Mouse (Mus musculus): ENCODE data around the gene Ptgds. TPM values are rescaled to one million over a fixed set of nuclear protein-coding genes. Genes with fewer than 3 reads are reported as not detected.

The Ptgds gene
- polyA plus RNA-seq, 1 experiment from 2014 or later, result 0.66 TPM

DNA sequence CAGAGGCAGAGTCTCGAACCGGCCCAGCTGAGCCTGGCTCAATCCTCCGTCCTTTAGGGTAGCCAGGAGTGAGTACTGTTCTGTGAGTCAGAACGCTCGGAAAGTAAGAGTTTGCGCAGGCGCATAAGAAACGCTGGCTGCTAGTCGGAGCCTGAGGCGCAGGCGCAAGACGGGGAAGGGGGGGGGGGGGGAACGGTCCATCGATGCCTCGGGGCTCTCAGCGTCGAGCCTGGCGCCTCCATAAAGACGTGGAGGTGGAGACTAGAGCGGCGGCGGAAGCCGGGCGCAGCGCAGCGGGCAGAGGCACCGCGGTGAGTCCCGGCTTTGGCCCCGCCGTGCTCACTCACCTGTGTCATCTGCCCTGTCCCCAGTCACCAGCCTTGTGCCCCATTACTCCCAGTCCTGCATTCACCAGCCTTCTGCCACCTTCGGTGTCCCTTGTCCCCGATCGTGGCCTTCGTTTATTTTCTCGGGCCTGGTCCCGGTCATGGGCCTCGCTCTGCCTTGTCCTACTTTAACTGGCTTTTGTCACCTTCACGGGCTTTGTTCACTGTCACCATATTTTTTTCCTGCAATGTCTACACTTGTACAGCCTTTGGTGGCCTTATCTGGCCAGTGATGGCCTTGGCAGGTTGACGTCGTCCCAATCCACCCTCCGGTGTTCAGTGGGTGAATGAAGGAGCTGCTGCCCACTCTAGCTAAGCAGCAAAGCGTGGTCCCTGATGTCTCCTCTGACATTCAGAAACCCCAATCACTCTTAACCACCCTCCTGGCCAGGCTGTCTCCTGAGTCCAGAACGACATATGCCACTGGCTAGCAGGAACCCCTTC is 30.9 kb upstream of the Ptgds start, which contains the start of gene Fbxw5:
Fbxw5 (plus strand) TSS at position 175 of the 830 bp plus-strand sequence.
- Histone ChIP-seq H3K9ac (ENCODE audit: low read depth, low read length) (peak within 1 kb of the TSS; percentile 98), H3K27ac (ENCODE audit: low read depth, low read length) (peak within 1 kb of the TSS; percentile 70), H3K4me2 (peak within 1 kb of the TSS; percentile 98), H3K4me1 (ENCODE audit: control insufficient read depth, insufficient read depth, low read length) (peaks cover 12% of the 10 kb centered on the region), H3K36me3 (ENCODE audit: control insufficient read depth, insufficient read depth, low read length) (0 out of 2 replicates have a peak, but pooled peaks cover 7% of the 10 kb centered on the region), H3K9me3 (replicated peaks; ENCODE audit: control insufficient read depth, low read length) (no peaks in the 10 kb centered on the region), H3K4me3 (ENCODE audit: low read depth, low read length) (peak within 1 kb of the TSS; percentile 96), H3K27me3 (ENCODE audit: control insufficient read depth, insufficient read depth, low read length) (no peaks in the 10 kb centered on the region)
- under 1% methylated on average over 36 of the region's 44 CpGs for WGBS (ENCODE audit: insufficient replicate concordance)
- ATAC-seq (replicated peaks; ENCODE audit: insufficient number of reproducible peaks, low FRiP score, low TSS enrichment), result peak; percentile 81

DNA sequence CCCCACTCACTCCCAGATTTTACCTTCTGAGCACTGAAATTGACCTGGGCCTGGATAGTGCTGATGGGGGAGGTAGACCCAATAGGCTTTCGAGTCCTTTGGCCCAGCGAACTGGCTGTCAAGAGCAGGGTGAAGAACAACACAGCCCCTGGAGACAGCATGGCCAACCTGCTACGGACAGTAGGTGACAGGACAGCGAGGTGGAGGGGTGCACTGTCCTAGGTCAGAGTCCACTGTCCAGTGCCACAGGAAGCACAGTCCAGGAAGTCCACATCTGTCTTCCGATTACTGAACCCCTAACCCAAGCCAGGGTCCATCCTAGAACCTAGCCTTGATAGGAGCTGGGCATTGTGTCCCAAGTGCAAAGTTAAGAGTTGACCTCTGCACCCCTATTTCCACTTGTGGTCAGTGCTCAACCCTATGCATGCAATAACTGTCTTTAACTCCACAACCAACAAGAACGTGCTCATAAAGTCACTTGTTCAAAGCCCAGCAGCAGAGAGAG is 30.3 kb upstream of the Ptgds start:
- 67% methylated on average over 6 of the region's 6 CpGs for WGBS (ENCODE audit: insufficient replicate concordance)

DNA sequence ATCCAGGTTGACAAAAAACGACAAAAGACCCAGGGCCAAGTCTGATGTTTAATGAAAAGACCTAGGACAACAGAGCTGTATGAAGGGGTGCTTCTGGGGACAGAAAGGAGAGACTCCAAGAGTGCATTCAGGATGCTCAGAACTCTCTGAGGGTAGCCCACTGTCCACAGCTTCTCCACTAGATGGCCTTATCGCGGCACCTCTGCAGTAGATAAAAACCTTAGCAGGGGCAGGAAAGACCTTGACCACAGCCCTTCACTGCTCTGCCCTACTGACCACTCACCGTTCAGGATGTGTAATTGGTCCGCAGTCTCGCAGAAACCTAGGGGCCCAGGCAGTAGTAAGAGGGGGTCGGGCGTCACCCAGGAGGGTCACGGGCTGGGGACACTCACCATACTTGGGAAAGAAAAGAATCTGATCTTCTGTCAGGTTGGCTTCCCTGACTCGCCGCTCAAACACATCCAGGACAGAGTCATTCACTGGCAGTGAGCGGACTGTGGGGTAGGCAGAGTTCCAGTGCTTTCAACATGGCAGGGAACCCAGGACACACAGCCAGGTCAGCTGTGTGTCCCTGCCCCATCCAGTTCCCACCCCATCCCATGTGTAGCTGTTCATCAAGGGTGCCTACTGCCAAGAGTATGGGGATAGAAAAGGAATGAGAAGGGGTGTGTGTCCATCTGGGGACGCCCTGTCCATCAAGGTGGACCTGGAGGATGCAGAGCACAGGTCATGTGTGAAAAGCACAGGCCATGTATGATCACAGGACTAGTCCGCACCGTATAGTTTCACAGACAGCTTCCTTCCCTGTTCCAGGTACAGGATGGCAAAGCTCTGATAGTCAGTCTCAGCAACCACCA is 29.0 kb upstream of the Ptgds start:
- Histone ChIP-seq H3K9me3 (replicated peaks; ENCODE audit: control insufficient read depth, low read length) (no peaks in the 10 kb centered on the region), H3K4me3 (ENCODE audit: low read depth, low read length) (no peak overlapping the region), H3K36me3 (ENCODE audit: control insufficient read depth, insufficient read depth, low read length) (0 out of 2 replicates have a peak, but pooled peaks cover 2% of the 10 kb centered on the region), H3K9ac (ENCODE audit: low read depth, low read length) (no peak overlapping the region), H3K4me2 (no peak overlapping the region), H3K27me3 (ENCODE audit: control insufficient read depth, insufficient read depth, low read length) (no peaks in the 10 kb centered on the region), H3K4me1 (ENCODE audit: control insufficient read depth, insufficient read depth, low read length) (peaks cover 12% of the 10 kb centered on the region), H3K27ac (ENCODE audit: low read depth, low read length) (no peak overlapping the region)
- 67% methylated on average over 15 of the region's 15 CpGs for WGBS (ENCODE audit: insufficient replicate concordance)
- no peak for ATAC-seq (replicated peaks; ENCODE audit: insufficient number of reproducible peaks, low FRiP score, low TSS enrichment)

More for the DNA sequence above, 30.3 kb upstream of the Ptgds start:
- 0 out of 2 replicates have a peak, but pooled peaks cover 5% of the 10 kb centered on the region for H3K36me3 ChIP-seq (ENCODE audit: control insufficient read depth, insufficient read depth, low read length)
- ATAC-seq (replicated peaks; ENCODE audit: insufficient number of reproducible peaks, low FRiP score, low TSS enrichment), result no peak
- H3K4me3 ChIP-seq (ENCODE audit: low read depth, low read length), result peak overlapping the region; percentile 96
- 0 out of 2 replicates have a peak overlapping the region, but pooled peaks have one; percentile 18 for H3K27ac ChIP-seq (ENCODE audit: low read depth, low read length)
- H3K27me3 ChIP-seq (ENCODE audit: control insufficient read depth, insufficient read depth, low read length), result no peaks in the 10 kb centered on the region
- H3K4me1 ChIP-seq (ENCODE audit: control insufficient read depth, insufficient read depth, low read length), result peaks cover 12% of the 10 kb centered on the region
- no peaks in the 10 kb centered on the region for H3K9me3 ChIP-seq (replicated peaks; ENCODE audit: control insufficient read depth, low read length)
- peak overlapping the region; percentile 98 for H3K9ac ChIP-seq (ENCODE audit: low read depth, low read length)
- peak overlapping the region; percentile 98 for H3K4me2 ChIP-seq

DNA sequence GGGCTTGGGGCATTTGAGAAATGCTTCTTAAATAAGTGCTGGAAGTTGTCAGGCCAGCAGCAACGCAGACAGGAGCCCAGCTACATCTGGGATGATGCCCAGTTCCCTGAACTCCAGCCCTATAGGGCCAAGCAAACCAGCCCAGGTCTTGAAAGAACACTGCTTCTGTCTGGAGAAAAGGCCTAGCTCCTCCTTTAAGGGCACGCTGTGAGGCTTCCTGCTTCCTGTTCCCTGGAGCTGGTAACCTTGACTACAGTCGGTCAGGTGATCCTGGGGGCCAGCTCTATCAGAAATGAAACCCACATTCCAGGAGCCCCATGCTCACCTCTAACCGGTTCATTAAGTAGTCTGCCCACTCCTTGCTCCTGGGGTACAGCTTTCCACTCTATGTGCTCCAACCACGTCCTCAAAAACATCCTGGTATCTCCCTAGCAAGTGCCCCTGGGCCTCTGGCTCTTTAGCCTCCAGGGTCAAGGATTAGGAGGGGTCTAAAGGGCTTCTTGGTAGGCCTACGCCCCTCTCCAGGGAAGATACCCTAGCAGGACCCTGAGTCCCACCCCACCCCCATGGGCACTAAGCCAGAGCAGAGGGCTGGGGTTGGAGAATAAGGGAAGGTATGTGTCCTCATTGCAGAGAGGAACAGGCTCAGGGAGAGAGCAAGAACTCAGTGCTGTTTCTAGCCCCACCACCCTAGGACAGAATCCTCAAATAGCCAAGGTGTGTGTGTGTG is 28.2 kb upstream of the Ptgds start:
- peaks cover 12% of the 10 kb centered on the region for H3K4me1 ChIP-seq (ENCODE audit: control insufficient read depth, insufficient read depth, low read length)
- H3K36me3 ChIP-seq (ENCODE audit: control insufficient read depth, insufficient read depth, low read length), result no peaks in the 10 kb centered on the region
- no peak for ATAC-seq (replicated peaks; ENCODE audit: insufficient number of reproducible peaks, low FRiP score, low TSS enrichment)
- WGBS (ENCODE audit: insufficient replicate concordance), result 62% methylated on average over 6 of the region's 6 CpGs
- H3K4me2 ChIP-seq, result no peak overlapping the region
- H3K9ac ChIP-seq (ENCODE audit: low read depth, low read length), result no peak overlapping the region
- no peak overlapping the region for H3K27ac ChIP-seq (ENCODE audit: low read depth, low read length)
- no peak overlapping the region for H3K4me3 ChIP-seq (ENCODE audit: low read depth, low read length)
- no peaks in the 10 kb centered on the region for H3K27me3 ChIP-seq (ENCODE audit: control insufficient read depth, insufficient read depth, low read length)
- no peaks in the 10 kb centered on the region for H3K9me3 ChIP-seq (replicated peaks; ENCODE audit: control insufficient read depth, low read length)

DNA sequence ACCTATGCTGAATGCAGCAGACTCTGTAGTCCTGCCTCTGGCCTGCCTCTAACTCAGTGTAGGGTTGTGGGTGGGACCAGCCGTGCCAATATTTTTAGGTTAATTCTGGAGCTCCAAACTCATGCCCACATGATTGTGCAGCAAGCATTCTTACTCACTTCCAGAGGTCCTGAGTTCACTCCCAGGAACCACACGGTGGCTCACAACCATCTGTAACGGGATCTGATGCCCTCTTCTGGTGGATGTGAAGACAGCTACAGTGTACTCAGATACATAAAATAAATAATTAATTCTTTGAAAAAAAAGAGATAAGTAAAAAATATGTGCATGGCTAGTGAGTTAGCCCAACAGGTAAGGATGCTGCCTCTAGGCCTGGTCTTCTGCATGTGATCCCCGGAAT is 26.6 kb upstream of the Ptgds start:
- H3K4me1 ChIP-seq (ENCODE audit: control insufficient read depth, insufficient read depth, low read length), result peaks cover 6% of the 10 kb centered on the region
- no peak overlapping the region for H3K27ac ChIP-seq (ENCODE audit: low read depth, low read length)
- WGBS (ENCODE audit: insufficient replicate concordance), result 45% methylated on average over 4 of the region's 4 CpGs
- no peak overlapping the region for H3K4me2 ChIP-seq
- H3K27me3 ChIP-seq (ENCODE audit: control insufficient read depth, insufficient read depth, low read length), result no peaks in the 10 kb centered on the region
- no peaks in the 10 kb centered on the region for H3K36me3 ChIP-seq (ENCODE audit: control insufficient read depth, insufficient read depth, low read length)
- H3K4me3 ChIP-seq (ENCODE audit: low read depth, low read length), result no peak overlapping the region
- no peaks in the 10 kb centered on the region for H3K9me3 ChIP-seq (replicated peaks; ENCODE audit: control insufficient read depth, low read length)
- no peak for ATAC-seq (replicated peaks; ENCODE audit: insufficient number of reproducible peaks, low FRiP score, low TSS enrichment)
- no peak overlapping the region for H3K9ac ChIP-seq (ENCODE audit: low read depth, low read length)

DNA sequence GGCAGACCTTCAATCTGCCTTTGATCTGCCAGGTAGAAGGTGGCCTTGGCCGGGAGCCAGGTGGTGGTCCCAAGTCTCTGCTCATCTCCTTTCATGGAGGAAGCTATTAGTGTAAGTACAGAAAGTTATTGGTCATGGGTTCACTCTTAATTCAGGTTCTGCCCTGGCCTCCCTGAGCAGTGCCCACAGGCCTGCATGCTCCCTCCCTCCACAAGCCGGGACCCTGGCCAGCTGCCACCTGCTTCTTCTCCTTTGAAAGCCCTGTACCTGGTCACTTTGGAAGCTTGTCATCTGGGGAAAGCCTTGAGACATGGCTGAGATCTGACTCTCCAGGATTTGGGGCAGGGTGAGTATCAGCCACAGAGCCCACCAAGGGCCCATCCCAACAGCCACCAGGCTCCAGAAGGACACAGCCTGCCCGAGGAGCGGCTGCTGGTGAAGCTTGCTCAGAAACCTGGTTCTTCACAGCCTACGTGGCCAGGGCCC is 23.7 kb upstream of the Ptgds start, which contains the start of gene Lcn12:
Lcn12 (minus strand) TSS at position 436 of the 486 bp plus-strand sequence.
- Histone ChIP-seq H3K27me3 (ENCODE audit: control insufficient read depth, insufficient read depth, low read length) (no peaks in the 10 kb centered on the region; the same call in 1 of the 2 replicates), H3K4me3 (ENCODE audit: low read depth, low read length) (no peak within 1 kb of the TSS), H3K36me3 (ENCODE audit: control insufficient read depth, insufficient read depth, low read length) (no peaks in the 10 kb centered on the region), H3K27ac (ENCODE audit: low read depth, low read length) (no peak within 1 kb of the TSS), H3K9me3 (replicated peaks; ENCODE audit: control insufficient read depth, low read length) (no peaks in the 10 kb centered on the region), H3K4me2 (no peak within 1 kb of the TSS), H3K9ac (ENCODE audit: low read depth, low read length) (no peak within 1 kb of the TSS), H3K4me1 (ENCODE audit: control insufficient read depth, insufficient read depth, low read length) (peaks cover 3% of the 10 kb centered on the region; the same call in 1 of the 2 replicates)
- WGBS (ENCODE audit: insufficient replicate concordance), result 82% methylated on average over 5 of the region's 5 CpGs
- no peak for ATAC-seq (replicated peaks; ENCODE audit: insufficient number of reproducible peaks, low FRiP score, low TSS enrichment)

DNA sequence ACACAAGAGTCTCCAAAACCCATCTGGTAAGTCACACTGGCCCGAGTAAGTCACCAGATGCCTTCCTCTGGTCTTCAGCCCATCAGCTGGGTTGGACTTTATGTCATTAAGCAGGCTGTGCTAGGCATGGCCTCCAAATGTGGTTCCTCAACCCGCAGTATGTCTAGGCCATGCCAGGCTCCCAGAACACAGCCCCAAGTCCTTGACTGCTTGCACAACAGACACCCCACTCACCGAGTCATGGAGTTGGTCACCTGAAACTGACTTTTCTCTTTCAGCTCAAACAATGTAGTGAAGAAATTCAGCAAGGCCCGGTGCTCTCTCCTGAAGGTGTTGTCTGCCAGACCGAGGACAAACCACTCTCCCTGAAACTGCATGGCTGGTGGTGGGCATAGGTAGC is 23.1 kb upstream of the Ptgds start:
- peaks cover 1% of the 10 kb centered on the region; the same call in 1 of the 2 replicates for H3K4me1 ChIP-seq (ENCODE audit: control insufficient read depth, insufficient read depth, low read length)
- H3K9me3 ChIP-seq (replicated peaks; ENCODE audit: control insufficient read depth, low read length), result no peaks in the 10 kb centered on the region
- no peak overlapping the region for H3K27ac ChIP-seq (ENCODE audit: low read depth, low read length)
- H3K9ac ChIP-seq (ENCODE audit: low read depth, low read length), result no peak overlapping the region
- WGBS (ENCODE audit: insufficient replicate concordance), result 74% methylated on average over 5 of the region's 5 CpGs
- H3K4me2 ChIP-seq, result no peak overlapping the region
- no peak for ATAC-seq (replicated peaks; ENCODE audit: insufficient number of reproducible peaks, low FRiP score, low TSS enrichment)
- H3K36me3 ChIP-seq (ENCODE audit: control insufficient read depth, insufficient read depth, low read length), result no peaks in the 10 kb centered on the region
- no peaks in the 10 kb centered on the region; the same call in 1 of the 2 replicates for H3K27me3 ChIP-seq (ENCODE audit: control insufficient read depth, insufficient read depth, low read length)
- H3K4me3 ChIP-seq (ENCODE audit: low read depth, low read length), result no peak overlapping the region

Measured in heart, embryonic 11.5 days (tissue).